Mouse (Mus musculus): ENCODE data around the gene Uqcc1. TPM values are rescaled to one million over a fixed set of nuclear protein-coding genes. Genes with fewer than 3 reads are reported as not detected.

Gene Uqcc1
- 72.7 TPM in 2 replicates for polyA plus RNA-seq (2014; fragmentation: Nextera tagmentation; extraction: Ambion mirVana)

GRCm38 (mm10) chr2:155929531-155930442 lies at the start of gene Uqcc1:
Gene Uqcc1, minus strand, starts transcription at chr2:155930310.
- Histone ChIP-seq H3K9me3 (ENCODE audit: control insufficient read depth, low read length) (no peaks in the 10 kb centered on the region), H3K4me1 (replicated peaks; ENCODE audit: control insufficient read depth, insufficient read depth, low read length) (peaks cover 15% of the 10 kb centered on the region), H3K36me3 (replicated peaks; ENCODE audit: control insufficient read depth, insufficient read depth) (no peaks in the 10 kb centered on the region), H3K4me3 (replicated peaks; ENCODE audit: low read length) (peak within 1 kb of the TSS; percentile 68), H3K4me2 (replicated peaks) (peak within 1 kb of the TSS; percentile 88), H3K9ac (peak within 1 kb of the TSS; percentile 56), H3K27me3 (ENCODE audit: control insufficient read depth, insufficient read depth, low read length) (no peaks in the 10 kb centered on the region), H3K27ac (peak within 1 kb of the TSS; percentile 83)
- DNase-seq (ENCODE audit: low spot score) (peak; percentile 95), ATAC-seq (ENCODE audit: low FRiP score) (peak; percentile 96)
- under 1% methylated on average over 38 of the region's 38 CpGs for WGBS

DNA sequence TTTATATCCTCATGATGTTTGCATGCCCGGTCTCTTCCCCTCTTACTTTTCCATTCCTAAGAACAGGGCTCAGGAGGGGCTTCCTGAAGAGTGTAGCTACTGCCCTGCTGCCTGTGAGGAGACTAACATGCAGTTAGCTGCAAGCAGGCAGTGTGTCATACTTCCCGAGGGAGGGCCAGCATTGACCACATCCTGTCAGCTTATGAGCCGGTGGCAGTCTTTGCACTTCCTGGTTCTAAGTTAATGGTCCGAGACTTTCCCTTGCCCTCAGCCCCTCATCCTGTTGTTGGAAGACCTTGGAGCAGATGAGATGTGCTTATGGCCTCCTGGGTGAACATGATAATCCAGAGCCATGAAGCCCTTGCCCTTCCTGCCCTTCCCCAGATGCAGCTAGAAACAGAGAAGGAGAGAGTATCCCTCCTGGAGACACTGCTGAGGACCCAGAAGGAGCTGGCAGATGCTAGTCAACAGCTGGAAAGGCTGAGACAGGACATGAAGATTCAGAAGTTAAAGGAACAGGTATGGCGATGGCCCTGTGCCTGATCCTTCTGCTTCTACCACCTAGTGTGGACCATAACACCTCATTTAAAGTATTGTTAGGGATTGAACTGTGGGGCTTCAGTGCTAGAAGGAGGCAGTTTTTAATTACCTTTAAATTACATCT lies 49.4 kb upstream of the Uqcc1 start:
- Histone ChIP-seq H3K27ac (no peak overlapping the region), H3K27me3 (ENCODE audit: control insufficient read depth, insufficient read depth, low read length) (no peaks in the 10 kb centered on the region), H3K9me3 (ENCODE audit: control insufficient read depth, low read length) (no peaks in the 10 kb centered on the region), H3K9ac (no peak overlapping the region), H3K4me2 (replicated peaks) (no peak overlapping the region), H3K4me1 (replicated peaks; ENCODE audit: control insufficient read depth, insufficient read depth, low read length) (no peaks in the 10 kb centered on the region), H3K4me3 (replicated peaks; ENCODE audit: low read length) (no peak overlapping the region), H3K36me3 (replicated peaks; ENCODE audit: control insufficient read depth, insufficient read depth) (peaks cover 96% of the 10 kb centered on the region)
- ATAC-seq (ENCODE audit: low FRiP score) (no peak), DNase-seq (ENCODE audit: low spot score) (no peak)
- WGBS, result 95% methylated on average over 5 of the region's 5 CpGs

DNA sequence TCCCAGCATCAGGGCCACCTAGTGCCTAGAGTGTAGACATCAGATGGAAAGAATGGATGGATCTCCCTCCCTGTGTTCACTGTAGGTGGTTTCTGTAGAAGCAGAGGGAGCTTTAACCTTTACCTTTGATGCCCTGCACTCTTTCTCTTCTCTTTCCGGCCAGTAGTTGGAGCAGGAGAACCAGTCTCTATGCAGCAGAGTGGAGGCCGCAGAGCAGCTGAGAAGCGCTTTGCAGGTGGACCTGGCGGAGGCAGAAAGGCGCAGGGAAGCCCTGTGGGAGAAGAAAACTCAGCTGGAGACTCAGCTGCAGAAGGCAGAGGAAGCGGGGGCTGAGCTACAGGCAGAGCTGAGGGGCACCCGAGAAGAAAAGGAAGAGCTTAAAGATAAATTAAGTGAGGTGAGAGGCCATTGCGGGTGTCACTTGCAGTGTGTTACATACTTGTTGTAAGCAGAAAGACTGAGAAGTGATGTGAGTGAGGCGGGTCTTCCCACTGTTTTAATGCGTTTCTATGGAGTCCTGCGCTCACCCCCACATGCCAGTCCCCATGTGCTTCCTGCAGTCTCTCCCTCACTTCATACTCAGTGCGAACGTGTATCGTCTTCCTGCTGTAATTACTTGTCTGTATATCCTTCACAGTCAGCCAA lies 44.1 kb upstream of the Uqcc1 start:
- WGBS, result 81% methylated on average over 14 of the region's 14 CpGs
- H3K36me3 ChIP-seq (replicated peaks; ENCODE audit: control insufficient read depth, insufficient read depth), result peaks cover 92% of the 10 kb centered on the region
- H3K9ac ChIP-seq, result no peak overlapping the region
- no peak overlapping the region for H3K4me2 ChIP-seq (replicated peaks)
- DNase-seq (ENCODE audit: low spot score) (no peak), ATAC-seq (ENCODE audit: low FRiP score) (no peak)
- no peaks in the 10 kb centered on the region for H3K9me3 ChIP-seq (ENCODE audit: control insufficient read depth, low read length)
- H3K4me3 ChIP-seq (replicated peaks; ENCODE audit: low read length), result no peak overlapping the region
- no peaks in the 10 kb centered on the region for H3K27me3 ChIP-seq (ENCODE audit: control insufficient read depth, insufficient read depth, low read length)
- no peaks in the 10 kb centered on the region for H3K4me1 ChIP-seq (replicated peaks; ENCODE audit: control insufficient read depth, insufficient read depth, low read length)
- no peak overlapping the region for H3K27ac ChIP-seq

DNA sequence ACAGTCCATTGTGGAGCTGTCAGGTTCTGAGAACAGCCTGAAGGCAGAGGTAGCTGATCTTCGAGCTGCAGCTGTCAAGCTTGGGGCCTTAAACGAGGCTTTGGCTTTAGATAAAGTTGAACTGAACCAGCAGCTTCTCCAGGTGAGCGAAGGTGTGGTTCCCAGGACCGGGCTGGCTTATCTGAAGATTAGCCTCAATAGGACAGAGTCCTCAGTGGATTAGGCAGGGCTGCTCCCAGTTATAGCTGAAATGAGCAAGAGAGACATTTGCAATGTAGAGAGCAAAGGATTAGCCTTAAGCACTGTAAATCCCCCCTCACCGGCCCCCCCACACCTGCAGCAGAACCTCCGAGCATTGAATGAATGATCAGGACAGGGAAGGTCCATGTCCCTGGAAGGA lies 43.2 kb upstream of the Uqcc1 start:
- no peaks in the 10 kb centered on the region for H3K4me1 ChIP-seq (replicated peaks; ENCODE audit: control insufficient read depth, insufficient read depth, low read length)
- peaks cover 92% of the 10 kb centered on the region for H3K36me3 ChIP-seq (replicated peaks; ENCODE audit: control insufficient read depth, insufficient read depth)
- no peak overlapping the region for H3K27ac ChIP-seq
- no peak overlapping the region for H3K9ac ChIP-seq
- no peak for ATAC-seq (ENCODE audit: low FRiP score)
- no peak overlapping the region for H3K4me2 ChIP-seq (replicated peaks)
- H3K4me3 ChIP-seq (replicated peaks; ENCODE audit: low read length), result no peak overlapping the region
- 90% methylated on average over 6 of the region's 6 CpGs for WGBS
- H3K9me3 ChIP-seq (ENCODE audit: control insufficient read depth, low read length), result no peaks in the 10 kb centered on the region
- no peaks in the 10 kb centered on the region for H3K27me3 ChIP-seq (ENCODE audit: control insufficient read depth, insufficient read depth, low read length)
- DNase-seq (ENCODE audit: low spot score), result no peak

- Histone ChIP-seq H3K4me1 (replicated peaks; ENCODE audit: control insufficient read depth, insufficient read depth, low read length) (peaks cover under 1% of the 10 kb centered on the region; the same call in 1 of the 2 replicates), H3K36me3 (replicated peaks; ENCODE audit: control insufficient read depth, insufficient read depth) (peaks cover 62% of the 10 kb centered on the region), H3K4me3 (replicated peaks; ENCODE audit: low read length) (no peak overlapping the region), H3K27me3 (ENCODE audit: control insufficient read depth, insufficient read depth, low read length) (no peaks in the 10 kb centered on the region), H3K4me2 (replicated peaks) (no peak overlapping the region), H3K9me3 (ENCODE audit: control insufficient read depth, low read length) (no peaks in the 10 kb centered on the region), H3K27ac (no peak overlapping the region), H3K9ac (no peak overlapping the region)
- ATAC-seq (ENCODE audit: low FRiP score), result no peak
- WGBS, result 36% methylated on average over 1 of the region's 1 CpGs
- peak; percentile 74 for DNase-seq (ENCODE audit: low spot score)
Observed at GRCm38 (mm10) chr2:155962991-155963390, 32.9 kb upstream of the Uqcc1 start.

DNA sequence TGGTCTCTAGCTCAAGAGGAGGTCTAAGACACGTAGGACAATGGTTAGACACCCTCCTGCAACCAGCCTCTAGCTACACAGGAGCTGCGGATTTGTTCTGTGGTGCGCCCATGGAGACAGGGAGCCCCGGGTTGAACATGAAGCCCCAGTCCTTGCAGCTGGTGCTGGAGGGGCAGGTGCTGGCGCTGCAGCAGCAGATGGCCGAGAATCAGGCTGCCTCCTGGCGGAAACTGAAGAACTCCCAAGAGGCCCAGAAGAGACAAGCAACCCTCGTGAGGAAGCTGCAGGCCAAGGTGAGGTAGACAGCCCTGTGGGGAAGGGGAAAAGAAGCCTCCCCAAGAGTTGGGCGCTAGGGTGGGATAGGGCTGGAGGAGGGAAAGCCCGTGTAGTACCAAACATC lies 31.8 kb upstream of the Uqcc1 start:
- ATAC-seq (ENCODE audit: low FRiP score) (no peak), DNase-seq (ENCODE audit: low spot score) (no peak)

DNA sequence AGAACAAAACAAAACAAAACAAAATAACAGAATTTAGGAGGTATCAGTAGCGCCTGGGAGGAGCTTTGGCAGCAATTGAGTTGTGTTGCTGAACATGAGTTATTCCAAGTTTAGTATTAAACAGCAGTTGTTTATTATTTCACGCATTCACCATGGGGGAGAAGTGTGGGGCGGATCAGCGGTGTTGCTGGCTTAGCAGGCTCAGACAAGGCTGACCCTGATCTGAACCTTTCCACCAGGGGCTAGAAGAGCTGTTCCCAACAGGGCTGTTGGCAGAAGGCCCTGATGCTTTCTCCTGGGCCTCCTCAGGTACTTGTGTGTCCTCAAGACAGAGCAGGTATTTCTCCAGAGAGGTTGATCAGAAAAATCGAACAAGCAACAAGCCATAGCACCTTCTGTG lies 29.9 kb upstream of the Uqcc1 start:
- ATAC-seq (ENCODE audit: low FRiP score) (no peak), DNase-seq (ENCODE audit: low spot score) (no peak)
- Histone ChIP-seq H3K9me3 (ENCODE audit: control insufficient read depth, low read length) (no peaks in the 10 kb centered on the region), H3K9ac (no peak overlapping the region), H3K4me3 (replicated peaks; ENCODE audit: low read length) (no peak overlapping the region), H3K27ac (no peak overlapping the region), H3K27me3 (ENCODE audit: control insufficient read depth, insufficient read depth, low read length) (no peaks in the 10 kb centered on the region), H3K36me3 (replicated peaks; ENCODE audit: control insufficient read depth, insufficient read depth) (peaks cover 34% of the 10 kb centered on the region), H3K4me2 (replicated peaks) (no peak overlapping the region), H3K4me1 (replicated peaks; ENCODE audit: control insufficient read depth, insufficient read depth, low read length) (peaks cover 12% of the 10 kb centered on the region)
- WGBS, result 89% methylated on average over 5 of the region's 5 CpGs

More for the DNA sequence above, 31.8 kb upstream of the Uqcc1 start:
- WGBS, result 59% methylated on average over 10 of the region's 10 CpGs
- H3K27ac ChIP-seq, result no peak overlapping the region
- H3K4me2 ChIP-seq (replicated peaks), result no peak overlapping the region
- H3K4me3 ChIP-seq (replicated peaks; ENCODE audit: low read length), result no peak overlapping the region
- H3K9me3 ChIP-seq (ENCODE audit: control insufficient read depth, low read length), result no peaks in the 10 kb centered on the region
- H3K9ac ChIP-seq, result no peak overlapping the region
- H3K4me1 ChIP-seq (replicated peaks; ENCODE audit: control insufficient read depth, insufficient read depth, low read length), result peaks cover 12% of the 10 kb centered on the region
- H3K36me3 ChIP-seq (replicated peaks; ENCODE audit: control insufficient read depth, insufficient read depth), result peaks cover 51% of the 10 kb centered on the region
- no peaks in the 10 kb centered on the region for H3K27me3 ChIP-seq (ENCODE audit: control insufficient read depth, insufficient read depth, low read length)

- DNase-seq (ENCODE audit: low spot score), result peak; percentile 93
- Histone ChIP-seq H3K36me3 (replicated peaks; ENCODE audit: control insufficient read depth, insufficient read depth) (0 out of 2 replicates have a peak, but pooled peaks cover 8% of the 10 kb centered on the region), H3K27ac (peak within 1 kb of the TSS; percentile 92), H3K9ac (peak within 1 kb of the TSS; percentile 93), H3K9me3 (ENCODE audit: control insufficient read depth, low read length) (no peaks in the 10 kb centered on the region), H3K4me1 (replicated peaks; ENCODE audit: control insufficient read depth, insufficient read depth, low read length) (peaks cover 12% of the 10 kb centered on the region), H3K4me3 (replicated peaks; ENCODE audit: low read length) (peak within 1 kb of the TSS; percentile 89), H3K4me2 (replicated peaks) (peak within 1 kb of the TSS; percentile 74), H3K27me3 (ENCODE audit: control insufficient read depth, insufficient read depth, low read length) (no peaks in the 10 kb centered on the region)
- WGBS, result under 1% methylated on average over 55 of the region's 59 CpGs
- ATAC-seq (ENCODE audit: low FRiP score), result peak; percentile 95
Observed at GRCm38 (mm10) chr2:155956134-155957059, 26.3 kb upstream of the Uqcc1 start, which contains the start of gene Cep250. Gene Cep250, plus strand, starts transcription at chr2:155956458.

All from hindbrain, embryonic 14.5 days (tissue).